Mouse (Mus musculus) splenic B cell, adult 2 months (primary cell): Measurements from ENCODE around the gene Ier3.
"Not testable (repeated sequence)": the region's sequence is repeated elsewhere in the genome, so short reads cannot be mapped to it uniquely, and the experiment has no call there.

Source experiments
- DNase-seq: peaks from one replicate; pipeline ENCODE4 v3.0.0-alpha.2; 2011; ENCODE audit warnings: low read depth, low spot score
- H3K27me3 ChIP-seq: 2 replicates; pipeline ENCODE4 v1.6.1; 2012; ENCODE audit warnings: mild to moderate bottlenecking, low read length, moderate library complexity, mixed read lengths; ENCODE audit not compliant: control insufficient read depth, poor library complexity, insufficient read depth, severe bottlenecking
- H3K36me3 ChIP-seq: 2 replicates; pipeline ENCODE4 v1.6.1; 2012; ENCODE audit warnings: mild to moderate bottlenecking, low read length, moderate library complexity, mixed read lengths; ENCODE audit not compliant: control insufficient read depth, poor library complexity, insufficient read depth, severe bottlenecking

The Ier3 gene

DNA sequence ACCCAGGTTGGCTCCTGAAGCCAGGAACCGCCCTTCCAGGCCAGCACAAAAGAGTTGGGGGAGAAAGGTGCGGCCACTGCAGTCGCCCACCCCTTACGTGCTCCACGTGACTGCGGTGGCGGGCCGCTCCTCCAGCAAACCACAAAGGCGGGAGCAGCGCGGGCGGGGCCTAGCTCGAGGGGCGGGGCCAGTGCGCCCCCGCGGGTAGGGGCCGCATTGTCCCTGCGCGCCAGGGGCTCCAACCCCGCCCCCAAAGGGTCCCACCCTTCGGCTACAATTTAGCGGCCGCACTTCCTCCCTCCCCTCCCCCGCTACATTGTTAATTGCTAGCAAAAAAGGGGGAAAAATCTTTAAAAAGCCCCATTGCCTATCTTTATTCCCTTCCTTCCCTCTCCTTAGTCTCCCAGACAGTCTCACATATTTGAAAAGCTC lies 15.5 kb downstream of the Ier3 start:
- H3K36me3 ChIP-seq: peaks cover 15% of the 10 kb centered on the region
- H3K27me3 ChIP-seq: no peaks in the 10 kb centered on the region
- DNase-seq: peak; percentile 67

DNA sequence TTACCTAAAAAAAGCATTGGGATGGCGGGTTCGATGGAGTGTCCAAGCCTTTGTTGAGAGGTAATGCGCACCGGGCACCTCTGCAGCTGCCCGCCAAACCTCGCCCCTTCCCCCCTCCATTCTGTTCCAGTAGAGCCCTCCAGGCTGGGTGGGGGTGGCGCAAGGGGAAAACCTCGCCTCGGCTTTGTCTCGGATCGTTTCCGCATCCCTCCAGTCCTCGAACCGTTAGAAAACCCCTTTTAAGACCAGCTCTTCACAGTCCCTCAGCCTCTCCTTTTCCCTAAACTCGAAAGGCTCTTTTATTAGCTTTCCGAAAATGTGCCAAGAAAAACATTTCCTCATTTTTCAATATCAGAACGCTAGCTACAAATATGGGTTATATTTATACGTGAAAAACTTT lies 16.0 kb downstream of the Ier3 start:
- DNase-seq: peak; percentile 46
- Histone ChIP-seq H3K36me3 (peaks cover 15% of the 10 kb centered on the region), H3K27me3 (no peaks in the 10 kb centered on the region)

DNA sequence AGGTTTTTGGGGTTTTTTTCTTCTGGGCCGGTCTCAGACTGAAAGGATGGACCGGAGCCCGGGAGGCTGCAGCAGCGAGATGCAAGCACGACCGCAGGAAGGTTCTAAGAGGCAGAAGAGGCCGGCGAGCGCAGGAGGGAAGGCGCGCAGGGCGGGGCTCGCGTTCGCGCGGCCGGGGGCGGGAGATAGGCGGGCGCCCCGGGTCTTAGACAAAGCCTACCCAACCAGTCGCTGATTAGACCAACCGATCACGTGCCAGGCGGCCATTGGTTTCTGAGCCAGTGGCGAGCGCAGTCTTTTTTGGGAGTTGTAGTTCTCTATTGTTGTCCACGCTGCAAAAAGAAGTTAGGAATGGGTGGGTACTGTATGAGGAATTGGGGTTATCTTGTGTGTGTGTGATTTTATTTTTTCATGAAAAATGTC lies 16.6 kb downstream of the Ier3 start, which contains the start of gene Tubb5:
Gene Tubb5, minus strand, starts transcription at position 185 of the 423 bp plus-strand sequence.
- peak; percentile 92 for DNase-seq
- H3K27me3 ChIP-seq: no peaks in the 10 kb centered on the region
- H3K36me3 ChIP-seq: peaks cover 13% of the 10 kb centered on the region

DNA sequence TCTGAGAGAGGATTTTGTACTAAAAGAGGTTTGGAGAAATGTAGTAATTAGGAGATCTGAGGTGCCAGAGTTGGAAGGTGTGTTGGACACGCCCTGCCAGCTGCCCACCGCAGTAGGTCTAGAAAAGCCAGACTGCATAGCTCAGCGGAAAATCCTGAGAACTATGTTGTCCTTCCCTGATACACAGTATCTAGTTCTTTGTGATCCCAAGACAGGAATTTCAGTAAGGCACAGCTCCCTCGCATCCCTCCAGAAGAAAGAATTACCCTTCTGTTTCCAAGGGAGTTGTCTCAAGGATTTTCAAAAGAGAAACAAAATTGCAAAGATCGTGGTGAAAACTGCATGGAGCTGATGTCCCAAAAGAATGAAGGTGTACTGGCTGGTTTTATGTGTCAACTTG lies 17.1 kb downstream of the Ier3 start:
- H3K36me3 ChIP-seq: peaks cover 12% of the 10 kb centered on the region
- no peak for DNase-seq
- no peaks in the 10 kb centered on the region for H3K27me3 ChIP-seq

DNA sequence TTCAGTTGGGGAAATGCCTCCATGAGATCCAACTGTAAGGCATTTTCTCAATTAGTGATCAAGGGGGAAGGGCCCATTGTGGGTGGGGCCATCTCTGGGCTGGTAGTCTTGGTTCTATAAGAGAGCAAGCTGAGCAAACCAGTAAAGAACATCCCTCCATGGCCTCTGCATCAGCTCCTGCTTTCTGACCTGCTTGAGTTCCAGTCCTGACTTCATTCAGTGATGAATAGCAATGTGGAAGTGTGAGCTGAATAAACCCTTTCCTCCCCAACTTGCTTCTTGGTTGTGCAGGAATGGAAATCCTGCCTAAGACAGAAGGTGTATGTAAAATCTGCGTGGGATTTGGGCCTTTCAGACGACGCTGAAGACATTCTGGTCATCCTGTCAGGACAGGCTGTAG lies 17.5 kb downstream of the Ier3 start:
- peaks cover 10% of the 10 kb centered on the region for H3K36me3 ChIP-seq
- DNase-seq, H3K27me3 ChIP-seq: not testable (repeated sequence)

DNA sequence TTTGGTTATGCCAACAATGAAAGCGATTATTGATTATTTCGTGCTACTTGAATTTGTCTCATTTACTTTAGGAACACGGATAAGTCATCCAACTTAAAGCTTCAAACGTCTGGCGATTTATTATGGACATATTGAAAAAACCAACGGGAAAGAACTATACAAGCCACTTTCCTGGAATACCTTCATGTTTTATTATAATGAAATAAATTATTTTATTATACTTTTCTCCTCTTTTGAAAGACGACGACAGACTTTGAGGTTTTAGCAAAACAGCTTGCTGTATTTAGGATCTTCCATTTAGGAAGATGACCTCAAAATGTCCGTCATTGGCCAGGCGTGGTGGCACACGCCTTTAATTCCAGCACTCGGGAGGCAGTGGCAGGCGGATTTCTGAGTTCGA lies 19.1 kb downstream of the Ier3 start:
- no peaks in the 10 kb centered on the region for H3K27me3 ChIP-seq
- DNase-seq: no peak

DNA sequence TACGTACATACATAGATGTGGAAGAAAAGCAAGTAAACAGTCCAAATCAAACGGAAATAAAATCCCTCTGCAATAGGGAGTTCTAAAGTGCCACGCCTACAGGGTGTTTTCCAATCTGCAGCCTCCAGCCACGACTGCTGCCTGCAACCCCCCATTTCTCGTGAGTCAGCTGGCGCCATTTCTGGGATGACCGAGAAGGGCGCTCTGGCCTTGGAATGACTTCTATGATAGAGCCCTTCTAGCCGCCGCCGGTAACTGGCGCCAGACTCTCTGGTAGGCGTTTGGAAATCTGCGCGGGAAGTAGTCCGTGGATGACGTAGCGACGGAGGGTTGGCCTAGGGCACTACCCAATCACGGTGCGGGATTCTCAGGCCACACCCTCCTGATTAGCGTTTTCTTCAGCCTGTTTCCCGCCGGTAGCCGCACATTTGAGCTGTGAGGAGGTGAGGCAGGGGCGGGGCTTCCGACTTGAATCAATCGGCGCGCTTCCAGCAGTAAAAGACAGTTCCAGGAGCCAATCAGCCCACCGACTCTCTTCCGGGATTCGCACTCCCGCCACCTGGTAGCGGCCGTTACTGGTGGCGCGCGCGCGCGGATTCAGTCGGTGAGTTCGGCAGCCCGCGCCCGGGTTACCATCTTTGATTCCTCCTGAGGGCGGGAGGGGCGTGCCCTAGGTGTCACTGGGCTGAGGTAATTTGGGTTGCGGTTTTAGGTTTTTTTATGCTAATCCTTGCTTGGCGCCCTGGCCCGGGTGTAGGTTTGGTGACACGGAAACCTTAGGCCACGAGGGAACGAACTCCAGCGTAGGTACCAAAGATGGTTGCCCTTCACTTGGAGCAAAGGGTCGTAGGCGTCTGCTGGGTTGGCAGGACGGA lies 19.8 kb downstream of the Ier3 start, which contains the start of gene Mdc1:
Gene Mdc1, plus strand, starts transcription at position 440 of the 875 bp plus-strand sequence.
- DNase-seq: peak; percentile 100
- H3K27me3 ChIP-seq: no peaks in the 10 kb centered on the region

More for the DNA sequence above, 19.1 kb downstream of the Ier3 start:
- peaks cover 9% of the 10 kb centered on the region for H3K36me3 ChIP-seq

DNA sequence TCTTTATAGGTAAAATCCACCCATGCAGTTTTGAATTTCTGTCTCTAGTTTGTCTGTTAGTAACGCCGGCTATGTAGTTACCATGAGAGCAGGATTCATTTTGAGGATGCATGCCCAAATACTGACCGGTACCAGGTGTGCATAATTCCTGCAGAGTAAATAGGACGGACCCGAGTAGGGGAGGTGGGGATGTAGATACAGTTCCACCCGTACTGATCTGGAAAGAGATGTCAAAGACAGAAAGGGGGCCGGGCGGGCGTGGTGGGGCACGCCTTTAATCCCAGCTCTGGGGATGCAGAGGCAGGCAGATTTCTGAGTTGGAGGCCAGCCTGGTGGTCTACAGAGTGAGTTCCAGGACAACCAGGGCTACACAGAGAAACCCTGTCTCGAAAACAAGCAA lies 20.5 kb downstream of the Ier3 start:
- Histone ChIP-seq H3K36me3 (peaks cover 11% of the 10 kb centered on the region), H3K27me3 (no peaks in the 10 kb centered on the region)
- no peak for DNase-seq

More for the DNA sequence above, 19.8 kb downstream of the Ier3 start, which contains the start of gene Mdc1:
- H3K36me3 ChIP-seq: peaks cover 11% of the 10 kb centered on the region

DNA sequence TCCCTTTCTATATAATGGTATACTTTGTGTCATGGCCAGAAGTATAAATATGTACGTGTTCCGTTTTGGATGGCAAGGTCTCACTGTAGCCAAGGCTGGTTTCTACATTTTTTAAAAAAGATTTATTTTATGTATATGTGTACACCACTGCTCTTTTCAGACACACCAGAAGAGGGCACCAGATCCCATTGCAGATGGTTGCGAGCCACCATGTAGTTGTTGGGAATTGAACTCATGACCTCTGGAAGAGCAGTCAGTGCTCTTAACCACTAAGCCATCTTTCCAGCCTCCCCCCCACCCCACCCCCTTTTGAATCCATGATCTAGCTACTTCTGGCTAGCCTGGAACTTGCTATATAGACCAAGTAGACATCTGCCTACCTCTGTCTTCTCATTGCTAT lies 22.0 kb downstream of the Ier3 start:
- DNase-seq: peak; percentile 29
- no peaks in the 10 kb centered on the region for H3K27me3 ChIP-seq
- peaks cover 11% of the 10 kb centered on the region for H3K36me3 ChIP-seq

DNA sequence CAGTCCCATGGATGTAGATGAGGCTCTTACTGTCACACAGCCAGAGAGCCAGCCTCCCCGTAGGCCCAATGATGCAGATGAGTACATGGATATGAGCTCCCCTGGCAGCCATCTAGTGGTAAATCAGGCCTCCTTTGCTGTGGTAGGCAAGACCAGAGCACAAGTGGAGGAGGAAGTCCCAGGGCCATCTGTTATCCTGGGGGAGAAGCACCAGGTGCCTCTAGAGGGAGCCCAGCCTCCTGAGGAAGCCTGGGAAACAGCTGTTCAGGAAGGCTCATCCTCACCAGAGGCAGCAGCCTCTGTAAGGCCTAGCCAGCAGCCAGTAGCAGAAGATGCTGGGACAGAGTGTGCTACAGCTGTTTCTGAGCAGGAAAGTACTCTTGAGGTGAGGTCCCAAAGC lies 26.6 kb downstream of the Ier3 start:
- DNase-seq: no peak
- Histone ChIP-seq H3K36me3 (peaks cover 18% of the 10 kb centered on the region), H3K27me3 (no peaks in the 10 kb centered on the region)

DNA sequence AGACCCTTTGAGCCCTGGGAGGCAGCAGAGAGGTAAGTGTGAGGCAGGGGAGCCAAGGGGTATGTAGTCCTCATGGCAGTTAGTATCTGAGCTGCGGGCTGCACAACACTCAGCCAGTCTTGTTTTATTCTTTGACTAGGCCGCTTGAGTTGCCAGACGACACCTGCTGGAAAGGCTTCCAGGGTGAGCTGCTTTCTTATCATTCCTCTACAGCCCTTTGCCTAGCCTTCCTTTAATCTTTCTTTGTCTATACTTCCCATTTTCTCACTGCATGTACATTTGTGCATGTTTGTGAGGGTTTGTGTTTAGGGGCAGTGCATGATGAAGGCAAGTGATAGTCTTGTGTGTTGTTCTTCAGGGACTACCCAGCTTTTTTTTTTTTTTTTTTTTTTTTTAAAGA lies 29.5 kb downstream of the Ier3 start:
- peaks cover 13% of the 10 kb centered on the region for H3K36me3 ChIP-seq
- DNase-seq: no peak

DNA sequence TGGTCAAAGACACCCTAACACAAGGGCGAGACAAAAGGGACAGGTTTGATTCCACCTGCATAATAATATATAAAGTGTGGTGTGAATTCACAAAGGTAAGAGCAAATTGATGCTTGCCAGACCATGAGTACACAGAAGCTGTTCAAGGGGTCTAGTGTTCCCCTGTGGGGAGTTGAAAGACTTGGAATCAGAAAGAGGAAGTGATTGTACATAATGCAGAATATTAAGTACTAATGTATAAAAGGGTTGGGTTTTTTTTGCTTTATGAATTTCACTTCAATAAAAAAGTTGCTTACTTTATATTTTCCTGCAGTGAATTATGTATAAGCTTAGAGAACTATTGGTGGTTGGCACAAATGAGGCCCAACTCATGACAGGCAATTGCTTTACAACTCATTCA lies 37.9 kb downstream of the Ier3 start:
- no peak for DNase-seq
- H3K36me3 ChIP-seq: peaks cover 2% of the 10 kb centered on the region; the same call in 1 of the 2 replicates

More for the DNA sequence above, 29.5 kb downstream of the Ier3 start:
- no peaks in the 10 kb centered on the region for H3K27me3 ChIP-seq

DNA sequence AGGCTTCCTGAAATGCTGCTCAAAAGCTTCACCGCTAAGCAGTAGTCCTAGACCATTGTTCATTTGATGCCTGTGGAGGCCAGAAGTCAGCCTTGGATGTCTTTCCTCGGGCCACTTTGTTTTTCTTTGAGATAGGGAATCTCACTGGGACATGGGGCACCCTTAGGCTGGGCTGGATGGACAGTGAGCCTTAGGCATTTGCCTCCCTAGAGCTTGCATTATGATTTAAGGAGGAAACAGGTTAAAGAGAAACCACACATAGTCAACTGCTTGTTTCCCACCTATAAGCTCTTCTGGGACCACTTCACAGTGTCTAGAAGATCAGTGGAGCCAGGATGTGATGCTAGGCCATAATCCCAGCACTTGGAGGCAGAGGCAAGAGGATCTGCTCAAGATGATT lies 38.4 kb downstream of the Ier3 start:
- no peaks in the 10 kb centered on the region; the same call in 1 of the 2 replicates for H3K36me3 ChIP-seq
- H3K27me3 ChIP-seq: no peaks in the 10 kb centered on the region
- DNase-seq: no peak

More for the DNA sequence above, 37.9 kb downstream of the Ier3 start:
- H3K27me3 ChIP-seq: no peaks in the 10 kb centered on the region

DNA sequence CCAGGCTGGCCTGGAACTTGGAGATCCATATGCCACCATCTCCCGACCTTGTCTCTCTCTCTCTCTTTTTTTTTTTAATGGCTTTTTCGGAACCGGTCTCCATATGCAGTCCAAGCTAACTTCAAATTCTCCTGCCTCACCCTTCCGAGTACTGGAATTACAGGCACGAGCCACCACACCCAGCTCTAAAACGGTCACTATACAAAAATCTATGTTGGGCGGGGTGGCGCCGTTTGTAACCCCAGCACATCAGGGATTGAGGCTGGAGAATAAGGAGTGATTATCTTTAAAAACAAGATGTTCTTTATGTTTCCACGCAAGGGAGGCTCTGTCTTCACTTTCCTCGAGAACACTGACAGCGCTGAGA lies 39.3 kb downstream of the Ier3 start:
- no peaks in the 10 kb centered on the region; the same call in 1 of the 2 replicates for H3K36me3 ChIP-seq
- no peak for DNase-seq

DNA sequence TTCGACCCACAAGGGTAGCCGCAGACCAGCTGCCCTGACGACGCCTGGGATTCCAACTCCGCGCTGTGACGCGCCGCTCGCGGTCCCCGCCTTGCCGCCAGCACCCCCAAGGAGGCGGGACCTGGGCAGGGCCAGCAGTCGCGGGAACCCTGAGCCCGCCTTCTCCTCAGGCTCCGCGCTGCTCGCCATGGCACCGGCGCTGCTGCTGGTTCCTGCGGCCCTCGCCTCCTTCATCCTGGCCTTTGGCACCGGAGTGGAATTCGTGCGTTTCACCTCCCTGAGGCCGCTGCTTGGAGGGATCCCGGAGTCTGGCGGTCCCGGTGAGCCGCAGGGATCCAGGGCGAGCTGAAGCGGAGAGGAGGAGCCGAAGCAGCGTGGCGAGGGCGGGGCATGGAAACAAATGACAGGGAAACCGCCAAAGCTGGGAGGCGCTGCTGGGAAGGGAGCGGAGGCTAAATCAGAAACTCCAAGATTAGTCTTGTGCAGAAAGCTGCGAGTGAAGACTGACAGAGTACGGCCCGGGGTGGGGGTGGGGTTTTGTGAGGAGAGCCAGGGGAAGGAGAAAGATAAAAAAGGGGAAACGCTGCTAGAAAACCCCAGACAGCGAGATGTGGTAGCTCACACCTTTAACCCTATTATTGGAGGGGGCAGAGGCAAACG lies 39.8 kb downstream of the Ier3 start, which contains the start of gene Nrm:
Gene Nrm, plus strand, starts transcription at position 121 of the 660 bp plus-strand sequence.
- no peaks in the 10 kb centered on the region; the same call in 1 of the 2 replicates for H3K36me3 ChIP-seq
- peak; percentile 84 for DNase-seq
- H3K27me3 ChIP-seq: no peaks in the 10 kb centered on the region

More for the DNA sequence above, 39.3 kb downstream of the Ier3 start:
- H3K27me3 ChIP-seq: no peaks in the 10 kb centered on the region
